ENCODE assay signal across 25 mouse cellular contexts in genomic region chr10:121530365-121531003, GRCm38 (mm10). TPM values are rescaled to one million over a fixed set of nuclear protein-coding genes. Genes with fewer than 3 reads are reported as not detected.
DNase-seq lines count a peak whose midpoint lies in the region; ATAC-seq and TF ChIP-seq lines count a peak whose summit lies in the region.
"Had no signal": no experiment of that assay in that cellular context is flagged by ENCODE, and none has a peak within 500 bp of the region (broad histone marks: within the 10 kb centered on the region; RNA-seq: fewer than 3 reads in every experiment).

No protein-coding gene starts in this region.

- TF ChIP-seq CTCF in MEL (IDR thresholded peaks at IDR 0.05 in 2 of 3, conservative IDR thresholded peaks at IDR 0.05 in 1 of 3; ENCODE audit: control insufficient read depth in 1 of 3, insufficient read depth in 1 of 3, low read depth in 2 of 3, low read length in 3 of 3, poor library complexity in 1 of 3, severe bottlenecking in 1 of 3) = no peak

- H3K27ac ChIP-seq in liver, embryonic 13.5 days = no peak overlapping the region
- H3K27ac ChIP-seq in liver, embryonic 12.5 days = no peak overlapping the region
- peak overlapping the region; percentile 25; the same call in 1 of the 2 replicates for H3K27ac ChIP-seq in MEL (ENCODE audit: control insufficient read depth, low read depth, low read length)
- H3K27ac ChIP-seq: embryonic facial prominence, embryonic 12.5 days; embryonic facial prominence, embryonic 15.5 days; forebrain, embryonic 15.5 days; heart, embryonic 15.5 days; hindbrain, embryonic 10.5 days; hindbrain, embryonic 13.5 days had no signal

- H3K9ac ChIP-seq in liver, embryonic 13.5 days = no peak overlapping the region
- H3K9ac ChIP-seq in liver, embryonic 12.5 days = no peak overlapping the region
- no peak overlapping the region for H3K9ac ChIP-seq in MEL (ENCODE audit: control insufficient read depth, low read depth, low read length, poor library complexity, severe bottlenecking)
- H3K9ac ChIP-seq: embryonic facial prominence, embryonic 12.5 days; embryonic facial prominence, embryonic 15.5 days; forebrain, embryonic 15.5 days; heart, embryonic 12.5 days; heart, embryonic 15.5 days; hindbrain, embryonic 13.5 days had no signal

- no peak for TF ChIP-seq POLR2A in MEL (IDR thresholded peaks at IDR 0.05; ENCODE audit: control insufficient read depth in 1 of 2, insufficient read depth in 1 of 2, low read depth in 1 of 2, low read length in 2 of 2, poor library complexity in 1 of 2)

- no peaks in the 10 kb centered on the region for H3K9me3 ChIP-seq in liver, embryonic 13.5 days (replicated peaks)
- peaks cover 3% of the 10 kb centered on the region; the same call in 1 of the 2 replicates for H3K9me3 ChIP-seq in liver, embryonic 12.5 days (replicated peaks)
- H3K9me3 ChIP-seq in MEL (replicated peaks; ENCODE audit: insufficient read depth, low read length) = no peaks in the 10 kb centered on the region
- H3K9me3 ChIP-seq: embryonic facial prominence, embryonic 12.5 days; embryonic facial prominence, embryonic 15.5 days; forebrain, embryonic 15.5 days; heart, embryonic 15.5 days; hindbrain, embryonic 10.5 days had no signal

- no peak for TF ChIP-seq RAD21 in MEL (IDR thresholded peaks at IDR 0.05; ENCODE audit: low read depth, low read length)

- H3K4me3 ChIP-seq in liver, embryonic 13.5 days (replicated peaks) = no peak overlapping the region
- H3K4me3 ChIP-seq in liver, embryonic 12.5 days = no peak overlapping the region
- peak overlapping the region; percentile 10 to 41; a peak in 2 of 4 replicates for H3K4me3 ChIP-seq in MEL (ENCODE audit: control insufficient read depth in 1 of 2, insufficient read depth in 1 of 2, low read depth in 2 of 2, low read length in 2 of 2)
- H3K4me3 ChIP-seq: embryonic facial prominence, embryonic 12.5 days; embryonic facial prominence, embryonic 15.5 days; forebrain, embryonic 15.5 days; heart, embryonic 12.5 days; heart, embryonic 15.5 days; hindbrain, embryonic 10.5 days; hindbrain, embryonic 13.5 days had no signal

- peak; percentile 70 to 72 for TF ChIP-seq EP300 in MEL (IDR thresholded peaks at IDR 0.05; ENCODE audit: low read depth in 1 of 2, low read length in 2 of 2)

- WGBS in liver, embryonic 13.5 days (ENCODE audit: insufficient replicate concordance) = 41% methylated on average over 8 of the region's 8 CpGs
- 50% methylated on average over 8 of the region's 8 CpGs for WGBS in liver, embryonic 12.5 days (ENCODE audit: insufficient replicate concordance)

- peaks cover 26% of the 10 kb centered on the region for H3K4me1 ChIP-seq in liver, embryonic 13.5 days (replicated peaks)
- H3K4me1 ChIP-seq in liver, embryonic 12.5 days = peaks cover 25% of the 10 kb centered on the region
- peaks cover 10 to 13% of the 10 kb centered on the region in 2 experiments for H3K4me1 ChIP-seq in MEL (ENCODE audit: control insufficient read depth in 1 of 2, insufficient read depth in 2 of 2, low read length in 2 of 2)

- ATAC-seq in liver, embryonic 13.5 days (ENCODE audit: low read depth) = 0 out of 2 replicates have a peak, but pooled peaks have one; percentile 16
- no peak for ATAC-seq in liver, embryonic 12.5 days
- ATAC-seq in megakaryocyte progenitor cell, adult 5-6 weeks (replicated peaks; ENCODE audit: poor library complexity) = peak; percentile 62
- ATAC-seq: CD4-positive, CD25-positive, alpha-beta regulatory T cell, adult 4 months; forebrain, embryonic 15.5 days; hindbrain, embryonic 16.5 days had no signal

- DNase-seq in liver, embryonic 13.5 days = no peak
- peak; percentile 78 for DNase-seq in 416B (ENCODE audit: low read depth)
- peak; percentile 84 for DNase-seq in MEL (ENCODE audit: low read depth, low spot score)
- DNase-seq in cerebellum, adult 11 months = no peak
- no peak for DNase-seq in cerebellum, adult 8-10 months
- DNase-seq: adrenal gland, adult 2 months; adrenal gland, postnatal 14 days; cerebellum, adult 11-12 months; cerebellum, adult 9-10 months; cerebellum, postnatal 14 days; gastrocnemius, postnatal 25 days; heart, adult 18-20 months; heart, postnatal 10 days; heart, postnatal 36 days had no signal

- H3K4me2 ChIP-seq in liver, embryonic 13.5 days = no peak overlapping the region
- H3K4me2 ChIP-seq in liver, embryonic 12.5 days = no peak overlapping the region
- H3K4me2 ChIP-seq: embryonic facial prominence, embryonic 12.5 days; embryonic facial prominence, embryonic 15.5 days; forebrain, embryonic 15.5 days; heart, embryonic 12.5 days; heart, embryonic 15.5 days; hindbrain, embryonic 13.5 days had no signal

- H3K27me3 ChIP-seq in liver, embryonic 13.5 days = peaks cover 19% of the 10 kb centered on the region
- peaks cover 22% of the 10 kb centered on the region for H3K27me3 ChIP-seq in liver, embryonic 12.5 days (replicated peaks)
- H3K27me3 ChIP-seq in MEL (ENCODE audit: control insufficient read depth in 1 of 2, insufficient read depth in 2 of 2, low read length in 2 of 2) = no peaks in the 10 kb centered on the region
- H3K27me3 ChIP-seq: embryonic facial prominence, embryonic 12.5 days; embryonic facial prominence, embryonic 15.5 days; forebrain, embryonic 15.5 days; hindbrain, embryonic 13.5 days had no signal

- H3K36me3 ChIP-seq in liver, embryonic 13.5 days = no peaks in the 10 kb centered on the region
- H3K36me3 ChIP-seq in liver, embryonic 12.5 days = no peaks in the 10 kb centered on the region
- H3K36me3 ChIP-seq in MEL (ENCODE audit: control insufficient read depth in 1 of 2, insufficient read depth in 2 of 2, low read length in 2 of 2) = peaks cover 0 to 11% of the 10 kb centered on the region in 2 experiments; a peak in 2 of 4 replicates
- H3K36me3 ChIP-seq: embryonic facial prominence, embryonic 12.5 days; embryonic facial prominence, embryonic 15.5 days; forebrain, embryonic 15.5 days; heart, embryonic 12.5 days; heart, embryonic 15.5 days; hindbrain, embryonic 10.5 days; hindbrain, embryonic 13.5 days had no signal

- H3K79me2 ChIP-seq in MEL (ENCODE audit: control insufficient read depth, insufficient read depth, low read length, poor library complexity) = no peaks in the 10 kb centered on the region

TF ChIP-seq in MEL, 35 proteins besides CTCF, POLR2A, EP300 and RAD21:
- TF ChIP-seq POLR2AphosphoS5 (IDR thresholded peaks at IDR 0.05; ENCODE audit: borderline replicate concordance, low read depth, low read length) = no peak
- TF ChIP-seq SIN3A (IDR thresholded peaks at IDR 0.05; ENCODE audit: low read length) = peak; percentile 56; the same call in 1 of the 2 replicates
- 0 out of 2 replicates have a peak, but pooled peaks have one; percentile 8 for TF ChIP-seq ZNF384 (IDR thresholded peaks at IDR 0.05; ENCODE audit: low read depth, low read length)
- TF ChIP-seq MEF2A (IDR thresholded peaks at IDR 0.05; ENCODE audit: extremely low read depth, insufficient replicate concordance, low read depth, low read length, poor library complexity, severe bottlenecking) = no peak
- peak; percentile 91 for TF ChIP-seq TBP (IDR thresholded peaks at IDR 0.05; ENCODE audit: low read depth, low read length)
- no peak for TF ChIP-seq HCFC1 (IDR thresholded peaks at IDR 0.05; ENCODE audit: low read depth, low read length)
- TF ChIP-seq MAZ (IDR thresholded peaks at IDR 0.05; ENCODE audit: low read depth, low read length) = no peak
- peak; percentile 10; the same call in 1 of the 2 replicates for TF ChIP-seq MAFK (IDR thresholded peaks at IDR 0.05; ENCODE audit: borderline replicate concordance, low read depth, low read length)
- TF ChIP-seq GABPA (IDR thresholded peaks at IDR 0.05; ENCODE audit: low read depth, low read length) = peak; percentile 68; the same call in 1 of the 2 replicates
- peak; percentile 68; the same call in 1 of the 2 replicates for TF ChIP-seq RCOR1 (IDR thresholded peaks at IDR 0.05; ENCODE audit: low read depth, low read length)
- TF ChIP-seq NELFE (IDR thresholded peaks at IDR 0.05; ENCODE audit: low read depth, low read length) = no peak
- peak; percentile 67 for TF ChIP-seq ETS1 (IDR thresholded peaks at IDR 0.05; ENCODE audit: low read depth, low read length)
- peak; percentile 45; the same call in 1 of the 2 replicates for TF ChIP-seq TCF12 (IDR thresholded peaks at IDR 0.05; ENCODE audit: low read depth, low read length)
- TF ChIP-seq GATA1 (IDR thresholded peaks at IDR 0.05; ENCODE audit: low read depth, low read length) = peak; percentile 84
- peak; percentile 47 for TF ChIP-seq TAL1 (IDR thresholded peaks at IDR 0.05; ENCODE audit: low read length)
TF ChIP-seq in MEL: peak in this region for 10.

RNA-seq across cellular contexts. Expression of gene Rassf3, which starts 54.3 kb away (rescaled TPM):
- 7.4 and 9.5 TPM in 2 replicates for polyA plus RNA-seq in liver, embryonic 13.5 days (2015; fragmentation: Nextera tagmentation; extraction: Ambion mirVana)
- 12.3 and 12.8 TPM in 2 replicates for polyA plus RNA-seq in liver, embryonic 12.5 days (2016; fragmentation: Nextera tagmentation; extraction: Ambion mirVana)
- total RNA-seq in MEL (2012; rRNA removed) = 8.0 and 9.2 TPM in 2 replicates
- 10 to 100 TPM in 1 of 2 experiments, not detected in 1; 15.8 TPM for polyA plus RNA-seq in MEL (2012; ENCODE audit: insufficient read depth in 1 of 2, insufficient read length in 2 of 2, low read depth in 1 of 2, low replicate concordance in 2 of 2, missing spikeins in 1 of 2)
- 23.3 and 24.7 TPM in 2 replicates for total RNA-seq in megakaryocyte progenitor cell, adult 5-6 weeks (2015)
- total RNA-seq in megakaryocyte progenitor cell, adult 5-6 weeks (2017) = 18.2 and 20.0 TPM in 2 replicates

RNA-seq across cellular contexts. Expression of gene Tbk1, which starts 56.1 kb away (rescaled TPM):
- 18.4 and 22.7 TPM in 2 replicates for polyA plus RNA-seq in liver, embryonic 13.5 days (2015; fragmentation: Nextera tagmentation; extraction: Ambion mirVana)
- polyA plus RNA-seq in liver, embryonic 12.5 days (2016; fragmentation: Nextera tagmentation; extraction: Ambion mirVana) = 24.8 and 25.8 TPM in 2 replicates
- 18.0 and 21.5 TPM in 2 replicates for total RNA-seq in MEL (2012; rRNA removed)
- 10 to 100 TPM in 1 of 2 experiments, not detected in 1; 31.1 TPM for polyA plus RNA-seq in MEL (2012; ENCODE audit: insufficient read depth in 1 of 2, insufficient read length in 2 of 2, low read depth in 1 of 2, low replicate concordance in 2 of 2, missing spikeins in 1 of 2)
- total RNA-seq in megakaryocyte progenitor cell, adult 5-6 weeks (2015) = 36.9 and 39.3 TPM in 2 replicates
- 71.9 and 78.3 TPM in 2 replicates for total RNA-seq in megakaryocyte progenitor cell, adult 5-6 weeks (2017)

Comparison
In these comparisons a context has a peak if more than half of its experiments do, and no peak if none do; other contexts are left out.
1. DNase-seq: peak in 416B (single experiment) and MEL (single experiment); none in liver, embryonic 13.5 days (single experiment), cerebellum, adult 11 months (single experiment) and cerebellum, adult 8-10 months (single experiment).
2. H3K4me3 ChIP-seq: peak in MEL (2 of 2); none in liver, embryonic 13.5 days (single experiment) and liver, embryonic 12.5 days (single experiment).